Mouse (Mus musculus): ENCODE measurements around the gene Orm3. TPM values are rescaled to one million over a fixed set of nuclear protein-coding genes. Genes with fewer than 3 reads are reported as not detected.
A peak's percentile ranks its signal among the peaks of the same experiment; 100 is the strongest.

Orm3 gene
- polyA plus RNA-seq, 1 experiment from 2014 or later = not detected

DNA sequence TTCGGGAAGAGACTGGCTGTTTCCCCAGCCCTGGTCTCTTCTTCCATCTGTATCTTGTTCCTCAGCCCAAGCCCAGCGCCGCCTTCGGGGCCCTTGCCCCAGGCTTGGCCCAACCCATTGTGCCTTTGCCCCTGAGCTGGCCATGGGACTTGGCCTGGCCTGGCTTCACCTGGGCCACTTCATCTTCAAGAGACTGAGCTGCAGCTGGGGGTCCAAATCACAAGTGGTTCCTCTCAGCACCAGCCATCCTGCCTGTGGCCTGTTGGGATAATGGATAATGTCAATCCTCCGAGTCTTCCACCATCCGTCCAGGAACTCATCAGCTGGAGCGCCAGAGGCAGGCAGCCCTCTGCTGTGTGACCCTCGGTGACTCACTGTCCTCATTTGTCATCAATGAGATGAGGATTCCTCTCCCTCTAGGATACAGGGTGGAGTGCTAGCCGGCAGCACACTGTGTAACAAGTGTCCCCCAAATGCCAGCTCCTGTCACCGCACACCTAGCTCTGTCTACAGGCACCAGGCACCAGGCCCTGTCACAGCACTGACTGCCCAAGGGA, 42.1 kb downstream of the Orm3 start:
- 85% methylated on average over 10 of the region's 10 CpGs for WGBS

GRCm38 (mm10) chr4:63398854-63399609, 43.1 kb downstream of the Orm3 start:
- H3K27ac ChIP-seq = peak overlapping the region; percentile 36; the same call in 1 of the 2 replicates
- peaks cover 39% of the 10 kb centered on the region for H3K4me1 ChIP-seq
- H3K9ac ChIP-seq = no peak overlapping the region
- no peak overlapping the region for H3K4me3 ChIP-seq
- H3K27me3 ChIP-seq = no peaks in the 10 kb centered on the region
- no peaks in the 10 kb centered on the region for H3K9me3 ChIP-seq (replicated peaks)
- 75% methylated on average over 11 of the region's 11 CpGs for WGBS
- H3K36me3 ChIP-seq = peaks cover 15% of the 10 kb centered on the region
- H3K4me2 ChIP-seq (replicated peaks) = no peak overlapping the region
- no peak for ATAC-seq (ENCODE audit: low FRiP score)

More for the DNA sequence above, 42.1 kb downstream of the Orm3 start:
- peaks cover 30% of the 10 kb centered on the region for H3K4me1 ChIP-seq
- no peaks in the 10 kb centered on the region for H3K9me3 ChIP-seq (replicated peaks)
- H3K4me3 ChIP-seq = no peak overlapping the region
- no peaks in the 10 kb centered on the region for H3K27me3 ChIP-seq
- no peak overlapping the region for H3K4me2 ChIP-seq (replicated peaks)
- H3K36me3 ChIP-seq = peaks cover 16% of the 10 kb centered on the region
- ATAC-seq (ENCODE audit: low FRiP score) = no peak
- no peak overlapping the region for H3K9ac ChIP-seq
- H3K27ac ChIP-seq = no peak overlapping the region

GRCm38 (mm10) chr4:63399691-63400270, 43.8 kb downstream of the Orm3 start:
- Histone ChIP-seq H3K9me3 (replicated peaks) (no peaks in the 10 kb centered on the region), H3K4me1 (peaks cover 47% of the 10 kb centered on the region), H3K4me3 (no peak overlapping the region), H3K27ac (0 out of 2 replicates have a peak overlapping the region, but pooled peaks have one; percentile 36), H3K36me3 (peaks cover 7% of the 10 kb centered on the region), H3K27me3 (no peaks in the 10 kb centered on the region), H3K4me2 (replicated peaks) (no peak overlapping the region), H3K9ac (no peak overlapping the region)
- 60% methylated on average over 6 of the region's 8 CpGs for WGBS
- ATAC-seq (ENCODE audit: low FRiP score) = no peak

DNA sequence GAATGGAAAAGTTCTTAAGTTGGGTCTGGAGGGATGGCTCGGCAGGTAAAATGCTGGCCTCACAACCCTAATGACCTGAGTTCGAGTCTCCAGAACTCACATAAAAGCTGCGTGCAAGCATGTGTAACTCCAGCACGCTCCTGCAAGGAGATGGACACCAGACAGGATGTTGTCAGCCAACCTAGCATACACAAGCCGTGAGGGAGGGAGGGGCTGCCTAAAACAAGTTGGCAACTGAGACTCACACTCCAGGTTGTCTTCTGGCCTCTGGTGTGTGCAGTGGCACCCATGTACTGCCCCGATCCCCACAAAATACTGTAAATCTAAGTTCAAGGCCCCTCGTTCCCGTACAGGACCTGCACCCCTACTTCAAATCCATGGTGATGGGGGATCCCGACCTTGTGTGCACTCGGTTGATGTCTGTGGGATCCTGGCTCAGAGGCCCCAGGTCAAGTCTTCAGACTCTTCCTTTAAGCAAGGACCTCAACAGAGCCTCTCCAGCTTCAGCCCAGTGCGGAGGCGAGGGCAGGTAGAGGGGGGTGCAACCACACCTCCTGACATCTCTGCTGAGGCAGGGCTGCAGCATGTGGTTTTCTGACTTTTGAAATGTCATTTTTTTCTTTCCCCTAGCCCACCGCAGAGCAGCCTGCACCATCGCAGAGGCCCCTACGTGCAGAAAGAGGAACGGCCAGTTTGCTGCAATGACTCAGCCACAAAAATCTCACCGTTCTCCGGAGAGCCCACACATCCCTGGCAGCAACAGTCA, 44.8 kb downstream of the Orm3 start:
- Histone ChIP-seq H3K27me3 (no peaks in the 10 kb centered on the region), H3K4me1 (peaks cover 56% of the 10 kb centered on the region), H3K27ac (no peak overlapping the region), H3K36me3 (no peaks in the 10 kb centered on the region), H3K9ac (no peak overlapping the region), H3K4me3 (no peak overlapping the region), H3K4me2 (replicated peaks) (no peak overlapping the region), H3K9me3 (replicated peaks) (no peaks in the 10 kb centered on the region)
- no peak for ATAC-seq (ENCODE audit: low FRiP score)
- 89% methylated on average over 18 of the region's 18 CpGs for WGBS

DNA sequence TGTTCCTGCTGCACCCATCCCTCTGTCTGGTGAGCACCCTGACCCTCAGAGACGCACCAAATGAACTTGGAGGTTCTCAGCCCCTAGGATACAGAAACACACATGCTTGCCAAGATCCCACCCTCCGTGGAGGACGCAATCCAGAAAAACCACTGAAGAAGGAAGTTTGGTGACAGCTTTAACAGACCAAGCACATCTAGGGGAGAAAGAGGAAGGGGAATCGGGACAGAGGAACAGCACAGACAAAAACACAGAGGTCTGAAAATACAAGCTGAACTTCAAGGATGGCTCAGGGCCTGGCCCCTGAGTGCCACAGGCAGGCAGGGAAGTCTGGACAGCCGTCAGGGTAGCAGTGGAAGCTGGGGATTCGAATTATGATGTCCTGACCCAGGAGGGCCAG, 45.7 kb downstream of the Orm3 start:
- ATAC-seq (ENCODE audit: low FRiP score) = no peak
- Histone ChIP-seq H3K36me3 (no peaks in the 10 kb centered on the region), H3K9ac (0 out of 2 replicates have a peak overlapping the region, but pooled peaks have one; percentile 4), H3K27ac (no peak overlapping the region), H3K9me3 (replicated peaks) (no peaks in the 10 kb centered on the region), H3K27me3 (no peaks in the 10 kb centered on the region), H3K4me3 (no peak overlapping the region), H3K4me2 (replicated peaks) (no peak overlapping the region), H3K4me1 (peaks cover 58% of the 10 kb centered on the region)
- 87% methylated on average over 6 of the region's 6 CpGs for WGBS

DNA sequence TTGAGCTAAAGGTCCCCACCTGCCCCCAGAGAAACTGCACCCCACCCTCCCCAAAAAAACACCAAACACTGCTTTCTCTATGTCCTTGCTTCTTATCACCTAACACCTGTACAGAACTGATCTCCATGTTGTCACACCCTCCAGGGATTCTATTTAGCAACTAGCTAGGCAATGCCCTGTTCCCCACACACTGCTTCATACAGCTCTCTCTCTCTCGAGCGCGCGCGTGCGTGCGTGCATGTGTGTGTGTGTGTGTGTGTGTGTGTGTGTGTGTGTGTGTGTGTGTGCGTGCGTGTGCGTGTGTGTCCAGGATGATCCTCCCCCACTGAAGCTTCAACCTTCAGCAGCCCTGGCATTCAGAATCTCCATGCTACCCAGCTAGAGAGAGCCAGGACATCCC, 46.1 kb downstream of the Orm3 start:
- Histone ChIP-seq H3K36me3 (no peaks in the 10 kb centered on the region), H3K9me3 (replicated peaks) (no peaks in the 10 kb centered on the region), H3K4me1 (peaks cover 58% of the 10 kb centered on the region), H3K4me3 (no peak overlapping the region), H3K4me2 (replicated peaks) (peak overlapping the region; percentile 39; the same call in 1 of the 2 replicates), H3K27me3 (no peaks in the 10 kb centered on the region), H3K27ac (no peak overlapping the region), H3K9ac (0 out of 2 replicates have a peak overlapping the region, but pooled peaks have one; percentile 4)
- 93% methylated on average over 10 of the region's 10 CpGs for WGBS
- ATAC-seq (ENCODE audit: low FRiP score) = no peak

DNA sequence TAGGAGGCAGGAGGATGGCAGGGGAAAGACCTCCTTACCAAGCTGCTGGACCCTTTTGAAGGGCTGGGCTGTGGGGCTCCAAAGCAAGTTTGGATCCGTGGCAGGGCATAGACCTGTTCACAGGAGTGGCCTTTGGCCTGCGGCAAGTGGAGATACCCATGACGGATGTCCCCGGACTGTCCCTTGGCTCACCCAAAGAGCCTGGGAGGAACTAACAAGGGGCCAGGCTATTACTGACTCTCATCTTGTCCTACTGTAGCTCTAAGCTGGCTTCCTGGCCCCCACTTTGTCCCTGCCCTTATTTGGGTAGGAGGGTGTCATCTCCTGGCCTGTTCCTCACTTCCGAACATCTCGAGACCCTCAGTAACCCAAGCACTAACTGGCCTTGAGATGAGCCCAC, 46.6 kb downstream of the Orm3 start:
- 69% methylated on average over 6 of the region's 6 CpGs for WGBS
- H3K4me3 ChIP-seq = peak overlapping the region; percentile 16; the same call in 1 of the 2 replicates

DNA sequence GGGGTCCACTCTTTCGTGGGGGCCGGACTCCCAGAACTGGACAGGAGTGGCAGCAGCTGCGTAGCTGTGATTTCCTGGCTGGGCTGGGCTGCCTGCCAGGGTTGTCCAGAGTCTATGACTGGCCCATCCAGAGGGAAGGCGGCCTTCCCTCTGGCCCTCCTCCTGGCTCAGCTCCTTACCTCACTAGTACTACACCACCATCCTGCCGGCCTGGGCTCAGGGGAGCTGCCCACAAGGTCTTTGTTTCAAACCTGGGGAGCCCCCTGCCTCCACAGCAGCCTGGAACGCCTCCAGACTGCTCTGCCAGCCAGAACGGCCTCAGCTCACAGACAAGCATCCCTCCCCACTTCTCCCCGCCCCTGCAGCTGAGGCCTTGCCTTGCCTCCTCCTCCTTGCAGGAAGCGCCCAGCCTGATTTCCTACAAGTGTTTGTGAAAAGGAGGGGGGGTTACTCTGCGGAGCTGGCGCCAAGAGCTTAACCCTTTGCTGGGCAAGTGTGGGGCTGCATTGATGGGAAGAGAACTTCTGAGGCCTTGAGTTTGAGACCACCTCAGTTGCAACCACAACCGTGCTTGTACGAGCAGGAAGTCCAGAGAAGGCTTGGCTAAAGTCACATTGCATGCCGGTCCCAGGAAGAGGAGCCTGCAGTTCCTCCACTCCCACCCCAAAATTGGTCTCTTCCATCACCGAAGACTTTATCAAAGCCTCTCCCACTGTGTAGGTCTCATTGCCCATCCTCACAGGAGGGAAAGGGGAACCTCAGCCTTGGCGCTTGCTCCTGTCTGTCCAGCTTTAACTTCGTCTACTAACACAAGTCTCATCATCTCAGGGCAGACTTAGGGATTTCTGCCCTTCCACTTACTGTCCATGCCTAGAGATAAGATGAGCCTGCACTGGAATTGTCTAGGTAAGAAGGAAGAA, 47.3 kb downstream of the Orm3 start, which contains the start of gene Akna:
TSS of gene Akna (minus strand) at position 315 of the 920 bp plus-strand sequence.
- ATAC-seq (ENCODE audit: low FRiP score) = peak; percentile 81
- Histone ChIP-seq H3K27me3 (no peaks in the 10 kb centered on the region), H3K4me3 (peak within 1 kb of the TSS; percentile 16; the same call in 1 of the 2 replicates), H3K36me3 (no peaks in the 10 kb centered on the region), H3K4me2 (replicated peaks) (peak within 1 kb of the TSS; percentile 39), H3K4me1 (peaks cover 60% of the 10 kb centered on the region), H3K9me3 (replicated peaks) (no peaks in the 10 kb centered on the region), H3K9ac (0 out of 2 replicates have a peak within 1 kb of the TSS, but pooled peaks have one; percentile 4), H3K27ac (peak within 1 kb of the TSS; percentile 83)
- 20% methylated on average over 16 of the region's 17 CpGs for WGBS

More for the DNA sequence above, 46.6 kb downstream of the Orm3 start:
- no peak overlapping the region for H3K9ac ChIP-seq
- no peaks in the 10 kb centered on the region for H3K36me3 ChIP-seq
- no peaks in the 10 kb centered on the region for H3K27me3 ChIP-seq
- peaks cover 58% of the 10 kb centered on the region for H3K4me1 ChIP-seq
- H3K9me3 ChIP-seq (replicated peaks) = no peaks in the 10 kb centered on the region
- H3K4me2 ChIP-seq (replicated peaks) = peak overlapping the region; percentile 39
- peak; percentile 1; the same call in 1 of the 2 replicates for ATAC-seq (ENCODE audit: low FRiP score)
- peak overlapping the region; percentile 83 for H3K27ac ChIP-seq

DNA sequence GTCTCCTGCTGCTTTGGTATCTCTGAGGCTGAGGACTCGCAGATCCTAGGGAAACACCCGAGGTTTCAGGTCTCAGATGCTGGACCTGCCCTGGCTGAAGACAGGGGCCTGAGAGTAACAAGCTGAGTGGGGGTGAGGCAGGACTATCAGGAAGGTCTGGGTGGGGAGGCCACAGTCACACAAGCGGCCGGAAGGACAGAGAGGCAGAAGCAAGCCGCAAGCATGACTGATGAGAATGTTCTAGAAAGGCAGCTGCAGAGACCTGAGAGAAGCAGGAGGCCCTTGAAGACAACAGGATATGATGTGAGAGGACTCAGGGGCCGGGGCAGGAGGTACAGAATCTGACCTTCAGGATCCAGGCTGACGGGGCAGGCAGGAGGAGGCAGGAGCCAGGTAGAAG, 48.2 kb downstream of the Orm3 start:
- Histone ChIP-seq H3K9me3 (replicated peaks) (no peaks in the 10 kb centered on the region), H3K36me3 (no peaks in the 10 kb centered on the region), H3K4me3 (no peak overlapping the region), H3K27me3 (no peaks in the 10 kb centered on the region), H3K9ac (no peak overlapping the region), H3K4me2 (replicated peaks) (peak overlapping the region; percentile 39; the same call in 1 of the 2 replicates), H3K27ac (no peak overlapping the region), H3K4me1 (peaks cover 67% of the 10 kb centered on the region)
- WGBS = 78% methylated on average over 7 of the region's 7 CpGs
- no peak for ATAC-seq (ENCODE audit: low FRiP score)

DNA sequence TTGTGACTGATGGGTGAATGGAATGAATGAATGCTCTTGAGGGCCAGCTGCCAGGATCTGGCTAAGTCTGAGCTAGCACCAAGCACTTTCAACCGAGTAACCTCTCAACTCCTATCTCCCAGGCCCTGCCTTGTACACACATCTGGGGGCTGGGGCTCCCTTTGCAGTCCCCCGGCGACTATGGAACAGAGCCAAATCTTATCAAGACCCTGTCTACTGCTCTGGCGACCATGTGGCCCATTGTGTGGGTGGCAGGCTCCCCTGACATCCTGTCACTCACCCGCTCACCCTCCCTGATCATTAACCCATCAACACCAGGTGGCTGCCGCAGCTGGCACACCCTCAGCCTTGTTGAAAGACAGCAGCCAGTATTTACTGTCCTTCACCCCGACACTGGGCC, 49.1 kb downstream of the Orm3 start:
- WGBS = 16% methylated on average over 7 of the region's 7 CpGs
- no peaks in the 10 kb centered on the region for H3K27me3 ChIP-seq
- no peak overlapping the region for H3K4me3 ChIP-seq
- peak; percentile 19 for ATAC-seq (ENCODE audit: low FRiP score)
- no peak overlapping the region for H3K9ac ChIP-seq
- H3K36me3 ChIP-seq = no peaks in the 10 kb centered on the region
- no peaks in the 10 kb centered on the region for H3K9me3 ChIP-seq (replicated peaks)
- peaks cover 66% of the 10 kb centered on the region for H3K4me1 ChIP-seq
- no peak overlapping the region for H3K4me2 ChIP-seq (replicated peaks)
- H3K27ac ChIP-seq = 0 out of 2 replicates have a peak overlapping the region, but pooled peaks have one; percentile 32

DNA sequence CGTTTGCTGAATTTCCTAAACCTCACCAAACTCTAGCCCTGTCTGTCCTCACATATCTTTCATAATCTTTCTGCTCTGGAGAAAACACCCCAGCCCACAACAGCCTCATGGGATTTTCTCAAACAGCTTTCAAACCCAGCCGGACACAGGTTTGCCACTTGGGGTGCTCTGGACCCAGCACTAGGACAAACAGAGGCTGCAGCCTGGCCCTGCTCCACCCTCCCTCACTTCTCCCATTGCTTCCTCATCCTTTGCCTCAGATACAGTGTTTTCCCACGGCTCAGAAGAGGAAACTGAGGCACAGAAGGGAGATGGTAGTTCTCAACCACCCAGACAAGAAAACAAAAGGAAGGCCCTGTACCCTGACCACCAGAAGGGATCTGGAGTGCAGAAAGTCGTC, 49.7 kb downstream of the Orm3 start:
- Histone ChIP-seq H3K9me3 (replicated peaks) (no peaks in the 10 kb centered on the region), H3K4me3 (no peak overlapping the region), H3K36me3 (no peaks in the 10 kb centered on the region), H3K9ac (no peak overlapping the region), H3K4me1 (peaks cover 63% of the 10 kb centered on the region), H3K27me3 (no peaks in the 10 kb centered on the region), H3K27ac (0 out of 2 replicates have a peak overlapping the region, but pooled peaks have one; percentile 32), H3K4me2 (replicated peaks) (no peak overlapping the region)
- ATAC-seq (ENCODE audit: low FRiP score) = no peak
- WGBS = 63% methylated on average over 4 of the region's 4 CpGs

Data from hindbrain, embryonic 12.5 days (tissue).